Mouse (Mus musculus): Measurements from ENCODE around the gene Wdr62. TPM values are rescaled to one million over a fixed set of nuclear protein-coding genes. Genes with fewer than 3 reads are reported as not detected.
A peak's percentile ranks its signal among the peaks of the same experiment; 100 is the strongest.

Wdr62 gene
- polyA plus RNA-seq, 1 experiment: 21.4 TPM

DNA sequence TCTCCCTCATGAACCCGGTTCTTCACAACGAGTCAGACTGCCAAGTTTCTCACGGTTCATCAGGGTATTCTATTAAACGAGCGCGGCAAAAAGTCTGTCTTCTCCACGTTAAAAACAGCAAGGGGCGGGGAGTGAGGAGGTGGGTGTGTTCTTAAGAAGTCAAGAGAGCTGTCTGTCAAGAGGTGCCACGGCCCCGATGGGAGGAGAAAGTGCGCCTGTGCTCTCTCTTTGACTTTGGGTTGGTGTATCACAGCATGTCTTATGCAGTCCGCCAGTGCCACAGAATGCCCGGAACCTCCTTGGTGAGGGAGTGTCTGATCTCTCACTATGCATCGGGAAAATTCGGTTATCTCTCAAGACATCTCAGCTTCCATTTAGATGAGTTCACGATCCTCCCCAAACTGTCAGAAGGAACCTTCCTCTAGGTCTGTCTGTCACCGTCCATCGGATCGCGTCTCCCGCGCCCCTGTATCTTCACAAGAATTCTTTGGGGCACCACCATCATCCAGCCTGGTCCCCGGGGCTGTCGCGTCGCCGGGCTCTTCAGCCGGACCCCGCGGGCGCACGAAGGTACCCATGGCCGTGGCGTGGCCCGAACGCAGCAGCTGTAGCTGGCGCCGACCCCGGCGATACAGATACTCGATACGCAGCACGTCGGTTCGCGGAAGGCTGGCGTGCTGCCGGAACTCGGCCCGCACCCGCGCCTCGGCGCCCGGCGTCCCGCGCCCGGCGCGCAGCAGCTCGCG lies 41.5 kb upstream of the Wdr62 start, which contains the start of gene E130208F15Rik:
Gene E130208F15Rik, plus strand, starts transcription at position 202 of the 746 bp plus-strand sequence.
- TF ChIP-seq POLR2A (IDR thresholded peaks at IDR 0.05; ENCODE audit: borderline replicate concordance, low read depth, low read length): no peak
- no peak for TF ChIP-seq CTCF (IDR thresholded peaks at IDR 0.05; ENCODE audit: low read depth, low read length)
- peaks cover 15% of the 10 kb centered on the region for H3K4me1 ChIP-seq (ENCODE audit: control insufficient read depth, insufficient read depth, low read length)
- peak within 1 kb of the TSS; percentile 76 for H3K27ac ChIP-seq (ENCODE audit: insufficient read depth, low read depth, low read length)
- peak within 1 kb of the TSS; percentile 85 for H3K4me3 ChIP-seq (ENCODE audit: insufficient read depth, low read length)

GRCm38 (mm10) chr7:30320946-30321345 lies 40.7 kb upstream of the Wdr62 start:
- peaks cover 15% of the 10 kb centered on the region for H3K4me1 ChIP-seq (ENCODE audit: control insufficient read depth, insufficient read depth, low read length)
- no peak overlapping the region for H3K27ac ChIP-seq (ENCODE audit: insufficient read depth, low read depth, low read length)
- H3K4me3 ChIP-seq (ENCODE audit: insufficient read depth, low read length): no peak overlapping the region; the same call in 1 of the 2 replicates
- TF ChIP-seq POLR2A (IDR thresholded peaks at IDR 0.05; ENCODE audit: borderline replicate concordance, low read depth, low read length) (no peak), CTCF (IDR thresholded peaks at IDR 0.05; ENCODE audit: low read depth, low read length) (no peak)

DNA sequence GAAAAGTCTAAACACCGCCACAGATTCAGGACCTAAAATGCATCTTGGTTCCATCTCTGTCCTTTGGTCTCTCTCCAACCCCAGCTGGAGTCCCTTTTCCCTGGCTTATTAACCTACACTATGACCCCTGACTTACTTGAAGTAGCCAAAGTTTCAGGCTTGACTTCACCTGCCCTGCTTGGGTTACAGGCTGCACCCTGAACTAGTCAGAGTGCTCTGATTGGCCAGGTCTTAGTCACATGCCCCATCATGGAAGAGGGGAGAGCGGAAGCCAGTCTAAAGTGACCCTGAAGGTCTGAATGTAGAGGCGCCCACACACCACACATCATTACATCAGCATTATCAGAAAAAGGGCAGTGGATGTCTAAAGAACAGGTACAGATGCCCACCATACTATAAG lies 37.9 kb upstream of the Wdr62 start:
- Histone ChIP-seq H3K4me1 (ENCODE audit: control insufficient read depth, insufficient read depth, low read length) (peaks cover 6% of the 10 kb centered on the region), H3K27ac (ENCODE audit: insufficient read depth, low read depth, low read length) (no peak overlapping the region), H3K4me3 (ENCODE audit: insufficient read depth, low read length) (no peak overlapping the region)
- no peak for TF ChIP-seq CTCF (IDR thresholded peaks at IDR 0.05; ENCODE audit: low read depth, low read length)
- no peak for TF ChIP-seq POLR2A (IDR thresholded peaks at IDR 0.05; ENCODE audit: borderline replicate concordance, low read depth, low read length)

DNA sequence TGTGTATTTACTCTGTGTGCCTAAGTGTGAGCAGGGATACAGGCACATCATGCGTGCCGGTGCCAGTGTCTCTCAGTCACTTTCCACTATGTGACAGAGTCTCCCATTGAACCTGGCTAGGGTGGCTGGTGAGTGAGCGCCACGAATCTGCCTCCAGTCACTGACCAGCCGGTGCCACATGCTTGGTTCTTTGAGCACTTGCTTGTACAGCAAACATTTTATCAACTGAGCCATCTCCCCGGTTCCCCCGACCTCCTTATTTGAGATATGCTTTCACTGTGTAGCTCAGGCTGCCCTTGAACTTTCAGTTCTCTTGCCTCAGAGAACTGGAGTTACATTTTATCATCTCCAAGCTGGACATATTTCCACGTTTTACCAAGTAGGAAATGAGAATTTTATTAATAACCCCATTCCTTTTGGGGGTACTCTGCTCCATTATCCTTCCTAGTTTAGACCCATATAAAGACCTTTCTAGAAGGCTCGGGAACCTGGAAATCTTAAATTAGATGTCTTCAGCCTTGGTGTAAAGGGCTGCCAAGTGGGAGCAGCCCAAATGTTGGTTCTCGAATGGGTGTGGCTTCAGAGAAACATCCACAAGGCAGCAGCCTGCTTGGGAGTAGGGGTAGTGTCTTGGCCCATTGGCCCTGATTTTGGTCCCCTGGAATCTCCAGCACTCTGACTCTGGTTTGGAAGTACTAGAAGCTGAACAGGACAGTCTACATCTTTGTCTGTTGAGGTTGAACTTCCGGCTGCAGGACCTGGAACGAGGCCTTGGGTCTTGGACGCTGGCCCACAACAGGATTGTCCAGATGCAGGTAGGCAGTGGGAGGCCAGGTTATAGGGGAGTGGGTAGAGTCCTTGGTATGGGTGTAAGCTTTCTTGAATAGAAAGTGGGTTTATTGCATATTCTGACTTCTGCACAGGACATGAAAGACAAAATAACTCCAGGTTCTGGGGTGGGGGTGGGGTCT lies 35.6 kb upstream of the Wdr62 start:
- no peak overlapping the region for H3K27ac ChIP-seq (ENCODE audit: insufficient read depth, low read depth, low read length)
- no peak for TF ChIP-seq CTCF (IDR thresholded peaks at IDR 0.05; ENCODE audit: low read depth, low read length)
- no peak for TF ChIP-seq POLR2A (IDR thresholded peaks at IDR 0.05; ENCODE audit: borderline replicate concordance, low read depth, low read length)
- H3K4me3 ChIP-seq (ENCODE audit: insufficient read depth, low read length): no peak overlapping the region
- H3K4me1 ChIP-seq (ENCODE audit: control insufficient read depth, insufficient read depth, low read length): peaks cover 3% of the 10 kb centered on the region

- Histone ChIP-seq H3K4me3 (ENCODE audit: insufficient read depth, low read length) (no peak within 1 kb of the TSS), H3K4me1 (ENCODE audit: control insufficient read depth, insufficient read depth, low read length) (peaks cover 2% of the 10 kb centered on the region; the same call in 1 of the 2 replicates), H3K27ac (ENCODE audit: insufficient read depth, low read depth, low read length) (no peak within 1 kb of the TSS)
- TF ChIP-seq CTCF (IDR thresholded peaks at IDR 0.05; ENCODE audit: low read depth, low read length) (no peak), POLR2A (IDR thresholded peaks at IDR 0.05; ENCODE audit: borderline replicate concordance, low read depth, low read length) (no peak)
These were observed 34.5 kb upstream of the Wdr62 start, which contains the start of gene Syne4 for GRCm38 (mm10) chr7:30314721-30315155. Syne4 (plus strand) TSS chr7:30314807.

- Histone ChIP-seq H3K4me1 (ENCODE audit: control insufficient read depth, insufficient read depth, low read length) (peaks cover 5% of the 10 kb centered on the region; the same call in 1 of the 2 replicates), H3K27ac (ENCODE audit: insufficient read depth, low read depth, low read length) (no peak overlapping the region), H3K4me3 (ENCODE audit: insufficient read depth, low read length) (no peak overlapping the region)
- no peak for TF ChIP-seq CTCF (IDR thresholded peaks at IDR 0.05; ENCODE audit: low read depth, low read length)
- TF ChIP-seq POLR2A (IDR thresholded peaks at IDR 0.05; ENCODE audit: borderline replicate concordance, low read depth, low read length): no peak
These were observed 33.6 kb upstream of the Wdr62 start for GRCm38 (mm10) chr7:30313666-30314320.

DNA sequence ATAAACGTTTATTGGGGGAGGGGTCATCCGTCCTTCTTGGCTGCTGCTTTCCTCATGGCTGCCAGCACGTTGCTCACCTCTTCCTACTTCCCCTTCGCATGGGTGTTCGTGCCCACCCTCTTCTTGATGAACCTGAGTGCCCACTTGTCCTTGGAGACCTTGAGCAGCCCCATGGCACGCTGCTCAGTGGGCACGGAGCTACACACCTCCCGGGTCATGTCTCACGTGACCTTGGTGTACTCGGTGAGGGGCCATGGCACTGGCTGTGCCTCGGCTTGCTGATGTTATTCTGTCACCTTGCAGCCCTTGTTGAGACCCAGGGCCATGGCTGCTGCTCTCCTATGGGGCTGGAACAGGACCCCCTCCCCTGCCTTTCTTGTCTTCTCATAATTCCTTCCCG lies 29.9 kb upstream of the Wdr62 start:
- peaks cover 9% of the 10 kb centered on the region for H3K4me1 ChIP-seq (ENCODE audit: control insufficient read depth, insufficient read depth, low read length)
- H3K4me3 ChIP-seq (ENCODE audit: insufficient read depth, low read length): no peak overlapping the region
- no peak for TF ChIP-seq CTCF (IDR thresholded peaks at IDR 0.05; ENCODE audit: low read depth, low read length)
- TF ChIP-seq POLR2A (IDR thresholded peaks at IDR 0.05; ENCODE audit: borderline replicate concordance, low read depth, low read length): no peak
- no peak overlapping the region for H3K27ac ChIP-seq (ENCODE audit: insufficient read depth, low read depth, low read length)

GRCm38 (mm10) chr7:30309395-30310129 lies 29.3 kb upstream of the Wdr62 start:
- Histone ChIP-seq H3K4me1 (ENCODE audit: control insufficient read depth, insufficient read depth, low read length) (peaks cover 9% of the 10 kb centered on the region), H3K4me3 (ENCODE audit: insufficient read depth, low read length) (peak overlapping the region; percentile 85), H3K27ac (ENCODE audit: insufficient read depth, low read depth, low read length) (no peak overlapping the region)
- TF ChIP-seq CTCF (IDR thresholded peaks at IDR 0.05; ENCODE audit: low read depth, low read length) (no peak), POLR2A (IDR thresholded peaks at IDR 0.05; ENCODE audit: borderline replicate concordance, low read depth, low read length) (no peak)

All from bone marrow macrophage, adult 2 months (primary cell).